Mouse (Mus musculus) bone marrow macrophage, adult 2 months (primary cell): ENCODE measurements at regions not wholly inside any gene's neighbourhood (a gene's known extent, or its start where the extent isn't known, plus 50 kb on each side); places are given as distances from the start of the nearest gene placed in this dataset.

Source experiments
- CTCF ChIP-seq: IDR thresholded peaks from 2 replicates; pipeline ENCODE4 v1.5.1; 2012; ENCODE audit warnings: low read depth, mild to moderate bottlenecking, low read length, moderate library complexity
- POLR2A ChIP-seq: IDR thresholded peaks from 2 replicates; pipeline ENCODE4 v1.6.1; 2012; ENCODE audit warnings: mild to moderate bottlenecking, low read depth, low read length, borderline replicate concordance

DNA sequence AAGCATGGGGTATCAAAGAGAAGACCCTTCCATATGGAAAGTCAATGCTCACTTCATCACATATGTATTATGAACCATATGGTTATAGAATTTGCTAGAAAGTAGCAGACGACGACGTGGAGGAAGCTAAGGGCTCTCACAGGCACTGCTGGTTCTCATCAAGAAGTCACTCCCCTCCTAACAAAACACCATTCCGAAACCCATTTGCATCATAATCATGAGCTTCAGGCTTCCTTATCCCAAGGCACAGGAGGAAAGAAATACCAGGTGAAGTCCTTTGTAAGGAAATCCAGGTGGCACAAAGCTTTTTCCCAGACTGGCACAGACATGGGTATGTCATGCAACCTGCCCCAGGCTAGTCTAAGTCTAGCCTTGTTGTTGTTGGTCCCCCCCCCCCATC, 513.1 kb downstream of the Kctd12 start:
- no peak for TF ChIP-seq POLR2A
- TF ChIP-seq CTCF = no peak
